Mouse (Mus musculus) small intestine, adult 2 months (tissue): Measurements from ENCODE around the gene Csk. TPM values are rescaled to one million over a fixed set of nuclear protein-coding genes. Genes with fewer than 3 reads are reported as not detected.

ENCODE experiments used
- H3K27ac ChIP-seq: fragments of 200-500 bp; 2 replicates; pipeline ENCODE4 v1.5.1; 2012; ENCODE audit warnings: low read depth, low read length, control low read depth, inconsistent platforms; ENCODE audit not compliant: insufficient read depth
- H3K27me3 ChIP-seq: fragments of 200-500 bp; 2 replicates; pipeline ENCODE4 v1.6.1; 2012; ENCODE audit warnings: mild to moderate bottlenecking, moderate library complexity, low read length, inconsistent platforms; ENCODE audit not compliant: control insufficient read depth, insufficient read depth
- H3K36me3 ChIP-seq: fragments of 200-500 bp; 2 replicates; pipeline ENCODE4 v1.6.1; 2012; ENCODE audit warnings: mild to moderate bottlenecking, low read length, control low read depth, inconsistent platforms; ENCODE audit not compliant: control insufficient read depth, insufficient read depth
- H3K4me1 ChIP-seq: fragments of 200-500 bp; 2 replicates; pipeline ENCODE4 v1.6.1; 2012; ENCODE audit warnings: low read length, inconsistent platforms, mixed read lengths; ENCODE audit not compliant: control insufficient read depth, insufficient read depth, insufficient read length
- H3K4me3 ChIP-seq: fragments of 200-500 bp; 2 replicates; pipeline ENCODE4 v1.5.1; 2012; ENCODE audit warnings: low read depth, mild to moderate bottlenecking, control low read depth, inconsistent platforms, low read length, moderate library complexity
- CTCF ChIP-seq: fragments of 200-500 bp; IDR thresholded peaks from 2 replicates; pipeline ENCODE4 v1.5.1; 2012; ENCODE audit warnings: low read depth, mild to moderate bottlenecking, control low read depth, inconsistent platforms, low read length, moderate library complexity, mixed read lengths; ENCODE audit not compliant: insufficient replicate concordance, insufficient read length; ENCODE audit errors: extremely low read depth
- POLR2A ChIP-seq: fragments of 200-500 bp; IDR thresholded peaks from 2 replicates; pipeline ENCODE4 v1.6.1; 2012; ENCODE audit warnings: low read depth, mild to moderate bottlenecking, control low read depth, inconsistent platforms, low read length, moderate library complexity
- WGBS: fragments of 180-500 bp; shearing (Covaris S2); methylation state at CpG from one replicate; pipeline ENCODE4 v1.1.7; 2018; 5-methylcytosine and 5-hydroxymethylcytosine counted together
- polyA plus RNA-seq: library from polyadenylated mRNA; depleted of rRNA; stranded (reverse); fragments of >200 nt; gene quantifications from 2 replicates; pipeline ENCODE4 v1.2.3, GENCODE M21; 2012

The Csk gene
- polyA plus RNA-seq, 1 experiment: 95.9 TPM

DNA sequence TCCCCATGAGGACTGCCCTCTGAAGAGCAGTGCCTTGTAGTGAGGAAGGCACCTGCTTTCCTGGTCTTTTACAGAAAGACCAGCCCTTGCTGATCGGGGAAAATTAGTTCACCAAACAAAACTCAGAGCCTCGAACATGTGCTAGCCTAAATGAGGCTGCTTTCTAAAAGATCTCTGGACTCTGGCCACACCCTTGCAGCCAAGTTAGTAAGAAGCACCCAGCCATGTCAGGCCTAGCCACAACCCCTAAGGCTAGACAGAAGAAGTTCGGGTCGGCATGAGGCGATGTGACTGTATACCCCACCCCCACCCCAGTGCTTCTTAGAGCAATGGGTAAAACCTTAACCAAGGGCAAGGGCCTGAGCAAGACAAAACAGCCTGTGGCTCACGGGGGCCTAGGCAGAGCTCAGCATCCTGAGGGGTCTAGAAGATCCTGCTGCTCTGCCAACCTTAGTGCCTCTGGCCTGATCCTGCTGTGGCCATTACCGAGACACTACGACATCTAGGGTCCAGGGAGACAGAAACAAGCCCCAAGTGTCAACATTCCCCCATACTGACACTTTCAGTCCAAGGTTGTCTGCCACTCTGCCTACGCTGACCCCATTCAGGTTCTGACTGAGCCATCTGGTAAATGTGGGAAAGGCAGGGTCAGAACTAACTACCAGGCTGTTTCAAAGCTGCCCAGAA, 10.1 kb downstream of the Csk start:
- Histone ChIP-seq H3K4me1 (peaks cover 65% of the 10 kb centered on the region), H3K4me3 (peak overlapping the region; percentile 57), H3K27me3 (no peaks in the 10 kb centered on the region), H3K36me3 (no peaks in the 10 kb centered on the region), H3K27ac (peak overlapping the region; percentile 91)
- TF ChIP-seq CTCF (no peak), POLR2A (no peak)
- WGBS: 17% methylated on average over 9 of the region's 9 CpGs

DNA sequence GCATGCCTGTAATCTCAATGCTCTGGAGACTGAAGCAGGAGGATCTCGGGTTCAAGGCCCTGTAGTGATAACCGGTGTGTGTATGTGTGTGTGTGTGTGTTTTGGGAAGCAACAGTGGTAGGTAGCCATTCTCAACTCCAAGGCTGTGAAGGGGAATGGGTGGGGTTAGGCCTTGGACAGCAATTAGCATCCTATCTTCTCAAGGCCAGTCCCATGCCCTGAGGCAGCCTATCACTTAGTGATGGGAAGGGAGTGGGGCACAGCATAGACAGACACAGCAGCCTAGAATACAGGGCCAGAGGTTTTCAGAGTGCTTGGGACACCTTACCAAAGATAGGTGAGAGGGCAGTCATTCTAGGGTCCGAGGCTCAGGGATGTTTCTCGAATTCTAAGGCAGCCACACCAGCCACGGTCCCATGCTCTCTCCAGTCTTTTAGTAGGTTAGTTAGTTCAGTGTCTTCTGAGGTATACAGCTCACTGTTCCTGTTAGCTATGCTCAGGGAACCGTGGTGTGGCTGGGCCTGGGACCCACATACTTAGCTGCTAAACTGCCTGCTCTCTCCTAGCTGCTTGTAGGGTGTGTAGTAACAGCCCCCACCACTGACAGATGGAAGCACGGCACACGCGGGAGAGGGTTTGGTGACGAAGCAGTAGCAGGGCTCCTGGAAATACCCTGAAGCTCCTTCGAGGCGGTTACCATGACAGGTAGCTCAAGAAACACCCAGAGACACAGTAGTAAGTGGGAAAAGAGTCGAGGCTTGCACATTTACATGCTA, 11.5 kb downstream of the Csk start:
- TF ChIP-seq POLR2A: no peak
- Histone ChIP-seq H3K4me3 (no peak overlapping the region), H3K4me1 (peaks cover 67% of the 10 kb centered on the region), H3K36me3 (no peaks in the 10 kb centered on the region), H3K27me3 (no peaks in the 10 kb centered on the region), H3K27ac (peak overlapping the region; percentile 91)
- WGBS: 73% methylated on average over 13 of the region's 13 CpGs

DNA sequence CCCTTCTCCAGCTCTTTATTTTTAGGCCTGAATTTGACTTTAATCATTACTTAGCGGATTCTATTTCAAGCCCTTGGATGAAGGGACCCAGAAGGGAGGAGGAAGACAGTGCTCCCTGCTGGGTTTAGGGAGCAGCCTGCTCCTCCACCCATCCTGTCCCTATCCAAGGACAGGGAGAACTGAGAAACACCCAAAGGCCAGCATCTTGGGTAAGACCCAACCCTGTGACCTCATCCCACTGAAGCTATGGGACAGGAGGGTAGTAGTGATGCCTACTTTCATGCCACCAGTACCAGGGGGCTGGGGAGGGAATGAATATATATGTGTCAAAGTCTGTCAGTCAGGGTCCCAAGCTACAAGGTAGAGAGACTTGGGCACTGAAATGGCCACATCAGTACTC, 12.4 kb downstream of the Csk start:
- Histone ChIP-seq H3K36me3 (no peaks in the 10 kb centered on the region), H3K4me3 (no peak overlapping the region), H3K27ac (peak overlapping the region; percentile 91), H3K27me3 (no peaks in the 10 kb centered on the region), H3K4me1 (peaks cover 62% of the 10 kb centered on the region)
- 95% methylated on average over 1 of the region's 1 CpGs for WGBS
- TF ChIP-seq POLR2A (no peak), CTCF (no peak)

DNA sequence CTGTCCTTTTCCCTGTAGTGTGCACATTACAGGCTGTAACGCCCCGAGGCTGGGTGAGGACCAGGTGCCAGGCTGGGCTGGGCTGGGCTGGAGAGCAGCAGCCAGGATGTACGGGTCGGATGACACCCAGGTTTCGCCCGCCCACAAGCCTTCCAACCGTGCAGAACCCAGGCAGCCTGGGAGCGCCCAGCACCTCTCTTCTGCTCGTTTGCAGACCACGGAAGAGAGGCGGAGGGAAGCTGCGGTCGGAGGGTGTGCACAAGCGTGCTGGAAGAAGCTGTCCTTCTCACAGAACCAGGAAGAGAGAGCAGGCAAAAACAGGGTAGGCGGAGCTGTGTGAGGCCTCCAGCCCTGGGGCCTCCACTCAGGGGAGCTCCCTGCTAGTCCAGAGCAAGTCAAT, 13.0 kb downstream of the Csk start:
- Histone ChIP-seq H3K4me3 (peak overlapping the region; percentile 31), H3K27me3 (no peaks in the 10 kb centered on the region), H3K36me3 (no peaks in the 10 kb centered on the region), H3K4me1 (peaks cover 63% of the 10 kb centered on the region), H3K27ac (peak overlapping the region; percentile 91)
- WGBS: under 1% methylated on average over 15 of the region's 15 CpGs
- TF ChIP-seq POLR2A (peak; percentile 49), CTCF (no peak)

DNA sequence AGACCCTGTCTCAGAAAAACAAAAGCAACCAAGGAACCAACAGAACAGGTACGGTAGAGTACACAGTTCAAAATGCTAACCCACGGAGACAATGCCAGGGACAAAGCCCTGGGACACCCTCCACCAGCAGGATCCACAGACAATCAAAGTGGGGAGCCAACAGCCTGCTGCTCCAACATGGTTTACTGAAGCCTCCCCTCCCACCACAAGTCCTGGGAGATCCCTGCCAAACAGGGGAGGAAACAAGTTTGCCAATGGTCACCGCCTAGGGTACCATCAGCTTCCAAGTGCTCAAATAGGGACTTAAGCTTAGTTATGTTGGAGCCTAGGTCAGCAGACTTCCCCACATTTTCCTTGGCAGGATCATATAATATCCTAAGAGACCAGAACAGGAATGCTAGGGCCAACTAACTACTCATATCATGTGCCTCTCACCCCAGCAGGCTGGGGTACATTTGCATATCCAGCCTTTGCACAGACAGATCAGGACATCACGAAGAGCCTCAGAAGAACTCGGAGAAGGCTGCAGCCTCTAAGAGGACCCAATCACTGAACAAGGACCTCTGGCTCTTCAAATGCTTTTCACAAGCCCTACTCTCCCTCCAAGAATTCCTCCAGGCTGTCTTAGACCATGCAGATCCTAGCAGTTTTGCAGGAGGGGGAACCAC, 13.6 kb downstream of the Csk start:
- no peak for TF ChIP-seq POLR2A
- Histone ChIP-seq H3K27me3 (no peaks in the 10 kb centered on the region), H3K4me3 (peak overlapping the region; percentile 31), H3K27ac (peak overlapping the region; percentile 91), H3K36me3 (no peaks in the 10 kb centered on the region), H3K4me1 (peaks cover 67% of the 10 kb centered on the region)
- WGBS: 24% methylated on average over 5 of the region's 5 CpGs

DNA sequence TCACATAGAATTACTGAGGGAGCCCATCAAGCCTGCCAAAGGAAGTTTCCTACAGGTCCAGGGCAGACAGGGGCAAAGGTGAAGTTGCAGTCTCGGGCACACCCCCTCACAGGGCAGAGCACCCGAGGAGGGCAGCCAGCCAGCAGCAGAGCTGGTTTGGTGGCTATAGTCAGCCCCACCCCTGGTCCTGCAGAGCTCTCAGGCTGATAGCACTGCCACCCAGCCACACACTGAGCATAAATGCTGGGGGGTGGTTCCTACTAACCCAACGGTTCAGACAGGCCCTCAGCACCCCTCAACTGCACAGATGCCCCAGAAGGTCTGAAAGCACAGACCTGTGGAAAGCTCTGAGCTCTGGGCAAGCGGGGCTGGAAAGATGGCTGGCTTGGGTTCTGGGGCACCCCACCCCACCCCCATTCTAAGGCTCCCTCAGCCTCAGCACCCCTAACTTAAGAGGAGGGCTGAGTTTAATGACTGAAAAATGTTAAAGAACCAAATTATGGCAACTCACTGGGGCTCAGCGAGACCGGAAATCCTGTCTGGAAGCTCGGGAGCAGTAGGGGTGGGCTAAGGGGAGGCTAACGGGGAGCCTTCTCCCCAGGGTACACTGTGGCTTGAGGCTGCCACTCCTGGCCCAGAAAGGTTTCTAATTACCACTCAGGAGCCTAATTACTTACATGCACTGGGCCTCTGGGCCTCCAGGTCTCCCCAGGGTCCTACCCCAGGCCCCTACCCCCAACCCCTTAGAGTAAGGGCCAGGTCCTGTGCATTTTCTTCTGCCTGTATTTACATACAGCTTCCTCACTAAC, 14.6 kb downstream of the Csk start:
- no peaks in the 10 kb centered on the region for H3K36me3 ChIP-seq
- H3K4me3 ChIP-seq: peak overlapping the region; percentile 27; the same call in 1 of the 2 replicates
- peaks cover 73% of the 10 kb centered on the region for H3K4me1 ChIP-seq
- no peaks in the 10 kb centered on the region for H3K27me3 ChIP-seq
- H3K27ac ChIP-seq: peak overlapping the region; percentile 94
- 10% methylated on average over 8 of the region's 8 CpGs for WGBS
- no peak; the same call in 1 of the 2 replicates for TF ChIP-seq POLR2A
- TF ChIP-seq CTCF: no peak
